Mouse (Mus musculus): ENCODE measurements around the gene Mnd1. TPM values are rescaled to one million over a fixed set of nuclear protein-coding genes. Genes with fewer than 3 reads are reported as not detected.

The Mnd1 gene
- 14.0 TPM in 2 replicates for polyA plus RNA-seq (2016; fragmentation: Nextera tagmentation; extraction: Ambion mirVana)

DNA sequence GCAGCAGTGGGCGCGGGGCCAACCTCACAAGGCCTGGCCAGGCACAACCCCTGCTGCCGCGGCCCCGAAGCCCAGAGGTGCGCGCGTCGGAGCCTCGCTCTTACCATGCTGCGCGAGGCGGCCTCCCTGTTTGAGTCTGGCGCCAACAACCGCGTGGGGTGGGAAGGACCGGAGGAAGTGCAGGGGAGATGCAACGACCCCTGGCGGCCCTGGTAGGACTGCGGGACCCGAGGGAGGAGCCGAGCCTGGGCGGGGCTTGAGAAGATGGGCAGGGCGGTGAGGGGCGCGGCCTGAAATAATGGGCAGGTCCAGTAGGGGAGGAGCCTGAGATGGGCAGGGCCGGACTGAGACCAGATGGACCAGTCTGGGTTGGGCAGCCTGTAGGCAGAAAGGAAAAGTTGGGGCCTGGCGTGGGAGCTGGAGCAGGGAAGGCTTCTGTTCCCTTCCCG is at the start of gene Mnd1:
Mnd1 (minus strand) TSS at position 229 of the 449 bp plus-strand sequence.
- ATAC-seq (ENCODE audit: insufficient number of reproducible peaks, insufficient read depth, low FRiP score, low TSS enrichment, low read depth): peak; percentile 99
- peak within 1 kb of the TSS; percentile 69 for H3K9ac ChIP-seq (replicated peaks)
- H3K9me3 ChIP-seq: no peaks in the 10 kb centered on the region
- WGBS: 0% methylated on average over 29 of the region's 29 CpGs
- H3K4me1 ChIP-seq (replicated peaks): peaks cover 29% of the 10 kb centered on the region
- peak within 1 kb of the TSS; percentile 88 for H3K4me2 ChIP-seq
- no peaks in the 10 kb centered on the region for H3K36me3 ChIP-seq
- H3K27ac ChIP-seq: peak within 1 kb of the TSS; percentile 82
- peak within 1 kb of the TSS; percentile 55 for H3K4me3 ChIP-seq (replicated peaks)
- H3K27me3 ChIP-seq: no peaks in the 10 kb centered on the region

GRCm38 (mm10) chr3:84204640-84205039 is 49.1 kb upstream of the Mnd1 start:
- H3K4me3 ChIP-seq (replicated peaks): no peak overlapping the region
- ATAC-seq (ENCODE audit: insufficient number of reproducible peaks, insufficient read depth, low FRiP score, low TSS enrichment, low read depth): no peak
- peaks cover 3% of the 10 kb centered on the region; the same call in 1 of the 2 replicates for H3K4me1 ChIP-seq (replicated peaks)
- H3K9ac ChIP-seq (replicated peaks): no peak overlapping the region
- H3K4me2 ChIP-seq: no peak overlapping the region
- H3K27me3 ChIP-seq: no peaks in the 10 kb centered on the region
- 72% methylated on average over 5 of the region's 5 CpGs for WGBS
- peaks cover 13% of the 10 kb centered on the region; the same call in 1 of the 2 replicates for H3K36me3 ChIP-seq
- H3K27ac ChIP-seq: no peak overlapping the region
- H3K9me3 ChIP-seq: no peaks in the 10 kb centered on the region

- 71% methylated on average over 13 of the region's 13 CpGs for WGBS
- Histone ChIP-seq H3K4me1 (replicated peaks) (peaks cover 3% of the 10 kb centered on the region; the same call in 1 of the 2 replicates), H3K4me3 (replicated peaks) (no peak overlapping the region), H3K27ac (no peak overlapping the region), H3K36me3 (no peaks in the 10 kb centered on the region), H3K9me3 (no peaks in the 10 kb centered on the region), H3K4me2 (no peak overlapping the region), H3K27me3 (no peaks in the 10 kb centered on the region), H3K9ac (replicated peaks) (no peak overlapping the region)
- ATAC-seq (ENCODE audit: insufficient number of reproducible peaks, insufficient read depth, low FRiP score, low TSS enrichment, low read depth): no peak
These were observed 45.2 kb upstream of the Mnd1 start for GRCm38 (mm10) chr3:84200559-84201420.

DNA sequence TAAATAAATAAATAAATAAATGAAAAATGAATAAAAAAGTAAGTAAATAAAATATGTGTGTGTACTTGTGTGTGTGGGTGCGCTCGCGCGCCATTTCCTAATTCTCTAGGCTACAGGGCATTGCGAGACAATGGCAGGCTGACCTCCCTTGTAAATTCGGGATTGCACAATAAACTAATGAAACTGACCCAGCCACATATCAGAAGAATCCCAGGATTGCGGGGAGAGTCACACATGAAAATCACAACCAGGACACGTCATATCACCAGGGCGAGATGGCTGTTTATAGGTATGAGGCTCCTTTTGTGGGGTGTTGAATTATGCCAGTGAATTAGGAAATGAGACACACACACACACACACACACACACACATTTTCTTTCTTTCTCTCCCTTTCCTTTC is 43.9 kb upstream of the Mnd1 start:
- Histone ChIP-seq H3K27me3 (no peaks in the 10 kb centered on the region), H3K9ac (replicated peaks) (no peak overlapping the region), H3K9me3 (no peaks in the 10 kb centered on the region), H3K27ac (no peak overlapping the region), H3K4me3 (replicated peaks) (no peak overlapping the region), H3K4me2 (no peak overlapping the region), H3K36me3 (no peaks in the 10 kb centered on the region), H3K4me1 (replicated peaks) (peaks cover 3% of the 10 kb centered on the region; the same call in 1 of the 2 replicates)
- ATAC-seq (ENCODE audit: insufficient number of reproducible peaks, insufficient read depth, low FRiP score, low TSS enrichment, low read depth): no peak
- whole genome bisulfite sequencing: 94% methylated on average over 9 of the region's 9 CpGs

- no peak overlapping the region for H3K4me2 ChIP-seq
- H3K27ac ChIP-seq: no peak overlapping the region
- WGBS: 96% methylated on average over 3 of the region's 3 CpGs
- H3K27me3 ChIP-seq: no peaks in the 10 kb centered on the region
- no peaks in the 10 kb centered on the region for H3K36me3 ChIP-seq
- no peaks in the 10 kb centered on the region for H3K9me3 ChIP-seq
- H3K4me3 ChIP-seq (replicated peaks): no peak overlapping the region
- no peak for ATAC-seq (ENCODE audit: insufficient number of reproducible peaks, insufficient read depth, low FRiP score, low TSS enrichment, low read depth)
- H3K4me1 ChIP-seq (replicated peaks): peaks cover 3% of the 10 kb centered on the region; the same call in 1 of the 2 replicates
- H3K9ac ChIP-seq (replicated peaks): no peak overlapping the region
These were observed 42.6 kb upstream of the Mnd1 start for GRCm38 (mm10) chr3:84198229-84198628.

GRCm38 (mm10) chr3:84193881-84194280 is 38.3 kb upstream of the Mnd1 start:
- Histone ChIP-seq H3K36me3 (peaks cover 4% of the 10 kb centered on the region; the same call in 1 of the 2 replicates), H3K4me3 (replicated peaks) (no peak overlapping the region), H3K9me3 (no peaks in the 10 kb centered on the region), H3K9ac (replicated peaks) (no peak overlapping the region), H3K27ac (no peak overlapping the region), H3K4me2 (no peak overlapping the region), H3K4me1 (replicated peaks) (peaks cover 15% of the 10 kb centered on the region; the same call in 1 of the 2 replicates), H3K27me3 (peaks cover 32% of the 10 kb centered on the region)
- no peak for ATAC-seq (ENCODE audit: insufficient number of reproducible peaks, insufficient read depth, low FRiP score, low TSS enrichment, low read depth)
- WGBS: 73% methylated on average over 4 of the region's 4 CpGs

DNA sequence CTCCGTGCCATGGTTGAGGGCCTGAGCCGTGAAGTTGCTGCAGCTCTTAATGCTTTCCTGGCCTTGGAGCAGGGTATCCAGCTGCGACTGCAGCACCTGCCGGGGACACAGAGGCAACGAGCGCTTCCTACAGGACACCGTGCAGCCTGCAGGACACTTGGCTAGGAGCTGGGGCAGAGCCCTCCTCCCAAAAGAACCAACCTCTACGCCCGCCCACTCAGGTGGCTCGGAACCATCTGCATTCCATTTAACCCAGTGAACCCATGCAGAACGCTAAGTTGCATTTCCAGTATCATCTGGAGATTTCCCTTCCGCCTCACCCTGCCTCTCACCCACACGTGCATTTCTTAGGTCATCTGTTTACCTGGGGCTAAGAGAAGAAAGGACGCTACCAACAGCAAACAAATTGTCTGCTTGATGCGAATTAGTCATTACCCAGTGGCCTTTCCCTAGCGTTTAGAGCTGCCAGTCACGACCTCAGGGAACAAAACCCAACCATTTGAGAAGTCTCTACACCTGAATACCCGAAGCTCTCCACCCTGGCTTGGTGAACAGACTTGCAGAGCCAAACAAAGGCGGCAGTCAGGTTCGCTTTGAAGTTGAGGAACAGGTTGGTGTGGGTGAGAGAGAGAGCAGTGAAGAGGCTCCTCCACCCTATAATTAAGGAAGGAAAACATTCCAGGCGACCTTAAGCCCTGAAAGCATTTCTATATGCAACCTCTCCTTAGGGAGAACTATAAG is 35.7 kb upstream of the Mnd1 start:
- Histone ChIP-seq H3K4me2 (peak overlapping the region; percentile 60), H3K9ac (replicated peaks) (no peak overlapping the region)

DNA sequence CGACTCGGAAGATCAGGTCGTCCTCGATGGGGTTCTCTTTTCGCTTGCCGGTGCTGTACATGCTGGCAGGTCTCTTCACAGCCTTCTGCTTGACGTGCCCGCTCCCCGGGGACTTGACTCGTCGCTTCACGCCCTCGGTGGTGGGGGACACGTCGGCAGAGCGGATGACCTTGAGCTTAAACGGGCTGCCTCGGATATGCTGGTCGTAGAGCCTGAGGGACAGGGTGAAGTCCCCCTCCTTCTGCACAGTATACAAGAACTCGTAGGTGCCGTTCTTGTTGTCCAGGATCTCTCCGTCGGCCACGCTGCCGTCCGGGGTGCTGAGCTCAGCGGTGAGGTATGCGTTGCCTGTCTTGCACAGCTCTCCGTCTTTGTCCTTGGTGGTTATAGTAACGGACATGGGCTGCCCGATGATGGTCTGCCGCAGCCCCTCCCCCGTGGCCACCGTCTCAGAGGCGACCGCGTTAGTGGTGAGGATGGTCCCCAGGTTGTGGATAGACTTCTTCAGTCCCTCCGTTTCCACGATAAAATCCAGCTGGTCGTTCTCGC is 35.0 kb upstream of the Mnd1 start:
- Histone ChIP-seq H3K27ac (no peak overlapping the region), H3K9me3 (no peaks in the 10 kb centered on the region), H3K4me2 (peak overlapping the region; percentile 60), H3K27me3 (peaks cover 32% of the 10 kb centered on the region), H3K36me3 (peaks cover 4% of the 10 kb centered on the region; the same call in 1 of the 2 replicates), H3K4me1 (replicated peaks) (peaks cover 15% of the 10 kb centered on the region; the same call in 1 of the 2 replicates), H3K4me3 (replicated peaks) (peak overlapping the region; percentile 39), H3K9ac (replicated peaks) (peak overlapping the region; percentile 34)
- 0 out of 2 replicates have a peak, but pooled peaks have one; percentile 21 for ATAC-seq (ENCODE audit: insufficient number of reproducible peaks, insufficient read depth, low FRiP score, low TSS enrichment, low read depth)
- WGBS: 8% methylated on average over 41 of the region's 41 CpGs

More for the DNA sequence above, 35.7 kb upstream of the Mnd1 start:
- peak overlapping the region; percentile 39 for H3K4me3 ChIP-seq (replicated peaks)
- H3K9me3 ChIP-seq: no peaks in the 10 kb centered on the region
- H3K36me3 ChIP-seq: peaks cover 4% of the 10 kb centered on the region; the same call in 1 of the 2 replicates
- no peak overlapping the region for H3K27ac ChIP-seq
- ATAC-seq (ENCODE audit: insufficient number of reproducible peaks, insufficient read depth, low FRiP score, low TSS enrichment, low read depth): no peak
- 34% methylated on average over 21 of the region's 21 CpGs for WGBS
- peaks cover 32% of the 10 kb centered on the region for H3K27me3 ChIP-seq
- H3K4me1 ChIP-seq (replicated peaks): peaks cover 15% of the 10 kb centered on the region; the same call in 1 of the 2 replicates

DNA sequence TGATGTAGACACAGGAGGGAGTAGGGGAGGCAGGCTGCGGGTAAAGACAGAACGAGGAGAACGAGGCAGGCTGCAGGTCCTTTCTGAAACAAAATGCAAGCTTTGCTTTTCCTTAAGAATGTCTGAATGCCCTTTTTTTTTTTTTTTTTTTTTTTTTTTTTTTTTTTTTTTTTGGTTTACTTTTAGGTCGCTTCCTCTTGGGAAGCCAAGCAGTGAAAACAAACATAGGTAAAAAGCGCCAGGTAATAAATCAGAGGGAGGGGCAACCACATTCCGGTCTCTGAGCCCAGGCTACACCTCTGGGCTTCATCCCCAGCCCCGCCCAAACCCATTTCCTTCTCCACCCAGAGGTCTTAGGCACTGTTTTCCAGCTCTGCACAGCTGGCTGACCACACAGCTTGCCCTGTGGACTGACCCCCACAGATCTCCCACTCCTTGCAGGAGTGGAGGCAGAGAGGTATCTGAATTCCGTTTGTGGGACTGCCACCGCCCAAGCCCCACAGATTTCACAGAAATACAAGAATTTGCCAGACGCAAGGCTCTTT is 34.1 kb upstream of the Mnd1 start:
- ATAC-seq (ENCODE audit: insufficient number of reproducible peaks, insufficient read depth, low FRiP score, low TSS enrichment, low read depth): no peak

GRCm38 (mm10) chr3:84181717-84182116 is 26.1 kb upstream of the Mnd1 start:
- no peak overlapping the region for H3K27ac ChIP-seq
- WGBS: 61% methylated on average over 4 of the region's 4 CpGs
- H3K4me1 ChIP-seq (replicated peaks): no peaks in the 10 kb centered on the region
- no peaks in the 10 kb centered on the region for H3K9me3 ChIP-seq
- H3K4me2 ChIP-seq: no peak overlapping the region
- H3K36me3 ChIP-seq: no peaks in the 10 kb centered on the region
- H3K9ac ChIP-seq (replicated peaks): no peak overlapping the region
- no peak for ATAC-seq (ENCODE audit: insufficient number of reproducible peaks, insufficient read depth, low FRiP score, low TSS enrichment, low read depth)
- H3K27me3 ChIP-seq: no peaks in the 10 kb centered on the region
- no peak overlapping the region for H3K4me3 ChIP-seq (replicated peaks)

More for the DNA sequence above, 34.1 kb upstream of the Mnd1 start:
- peak overlapping the region; percentile 39 for H3K4me3 ChIP-seq (replicated peaks)
- peaks cover 15% of the 10 kb centered on the region; the same call in 1 of the 2 replicates for H3K4me1 ChIP-seq (replicated peaks)
- H3K4me2 ChIP-seq: peak overlapping the region; percentile 60
- H3K27ac ChIP-seq: no peak overlapping the region
- WGBS: 39% methylated on average over 10 of the region's 10 CpGs
- peaks cover 32% of the 10 kb centered on the region for H3K27me3 ChIP-seq
- H3K36me3 ChIP-seq: peaks cover 4% of the 10 kb centered on the region; the same call in 1 of the 2 replicates
- H3K9me3 ChIP-seq: no peaks in the 10 kb centered on the region
- no peak overlapping the region for H3K9ac ChIP-seq (replicated peaks)
